Mouse (Mus musculus) G1E (cell line): ENCODE results near the gene Map1b.

Experiments
- CTCF ChIP-seq: IDR thresholded peaks from 2 replicates; pipeline ENCODE4 v1.5.1; 2012; ENCODE audit warnings: low read depth, low read length, inconsistent platforms, mixed read lengths
- POLR2AphosphoS5 ChIP-seq: IDR thresholded peaks from 2 replicates; pipeline ENCODE4 v1.6.1; 2012; ENCODE audit warnings: low read depth, low read length, inconsistent platforms; ENCODE audit not compliant: insufficient replicate concordance

- TF ChIP-seq CTCF (no peak), POLR2AphosphoS5 (no peak)
These were observed 99.7 kb downstream of the Map1b start for GRCm38 (mm10) chr13:99416601-99417000.
